Mouse (Mus musculus) stomach, embryonic 14.5 days (tissue): ENCODE results near the gene Smad3. TPM values are rescaled to one million over a fixed set of nuclear protein-coding genes. Genes with fewer than 3 reads are reported as not detected.

Source experiments
- ATAC-seq: fragments of 200-750 bp; cut with Nextera tagmentation; 2 replicates; pipeline ENCODE4 v1.8.0; 2017; ENCODE audit warnings: low read depth, moderate TSS enrichment; ENCODE audit not compliant: insufficient number of reproducible peaks, insufficient read depth, low FRiP score
- H3K27ac ChIP-seq: fragments of 300-500 bp; sonication (generic); 2 replicates; pipeline ENCODE4 v1.5.1; 2014; ENCODE audit warnings: mild to moderate bottlenecking, low read length, moderate library complexity, mixed read lengths
- H3K27me3 ChIP-seq: fragments of 300-500 bp; sonication (generic); 2 replicates; pipeline ENCODE4 v1.6.1; 2014; ENCODE audit warnings: low read length, control low read depth, mixed read lengths; ENCODE audit not compliant: control insufficient read depth, insufficient read depth
- H3K36me3 ChIP-seq: fragments of 300-500 bp; sonication (generic); 2 replicates; pipeline ENCODE4 v1.6.1; 2014; ENCODE audit warnings: mild to moderate bottlenecking, control low read depth, low read length, moderate library complexity, mixed read lengths; ENCODE audit not compliant: control insufficient read depth, insufficient read depth
- H3K4me1 ChIP-seq: fragments of 300-500 bp; sonication (generic); 2 replicates; pipeline ENCODE4 v1.6.1; 2014; ENCODE audit warnings: low read length, control low read depth, mixed read lengths; ENCODE audit not compliant: control insufficient read depth, insufficient read depth
- H3K4me2 ChIP-seq: fragments of 300-500 bp; sonication (generic); replicated peaks from 2 replicates; pipeline ENCODE4 v1.6.1; 2014; ENCODE audit warnings: low read depth, low read length, control low read depth
- H3K4me3 ChIP-seq: fragments of 300-500 bp; sonication (generic); 2 replicates; pipeline ENCODE4 v1.5.1; 2014; ENCODE audit warnings: low read depth, low read length, control low read depth
- H3K9ac ChIP-seq: fragments of 300-500 bp; sonication (generic); replicated peaks from 2 replicates; pipeline ENCODE4 v1.6.1; 2014; ENCODE audit warnings: low read depth, mild to moderate bottlenecking, control low read depth, low read length, moderate library complexity, mixed read lengths
- H3K9me3 ChIP-seq: fragments of 300-500 bp; sonication (generic); 2 replicates; pipeline ENCODE4 v1.6.1; 2016; ENCODE audit warnings: low read depth, low read length, control low read depth; ENCODE audit not compliant: control insufficient read depth
- WGBS: fragments of 180-500 bp; shearing (Covaris S2); extraction: QIAGEN DNeasy Blood & Tissue Kit; methylation state at CpG from one replicate; pipeline ENCODE4 v1.1.7; 2014; 5-methylcytosine and 5-hydroxymethylcytosine counted together
- polyA plus RNA-seq: library from polyadenylated mRNA; unstranded; fragments of >200 nt; fragmentation: Nextera tagmentation; extraction: Ambion mirVana; gene quantifications from 2 replicates; pipeline ENCODE4 v1.2.1, GENCODE M21; 2014

Smad3 gene
- polyA plus RNA-seq, 1 experiment from 2014 or later, result 17.3 TPM

DNA sequence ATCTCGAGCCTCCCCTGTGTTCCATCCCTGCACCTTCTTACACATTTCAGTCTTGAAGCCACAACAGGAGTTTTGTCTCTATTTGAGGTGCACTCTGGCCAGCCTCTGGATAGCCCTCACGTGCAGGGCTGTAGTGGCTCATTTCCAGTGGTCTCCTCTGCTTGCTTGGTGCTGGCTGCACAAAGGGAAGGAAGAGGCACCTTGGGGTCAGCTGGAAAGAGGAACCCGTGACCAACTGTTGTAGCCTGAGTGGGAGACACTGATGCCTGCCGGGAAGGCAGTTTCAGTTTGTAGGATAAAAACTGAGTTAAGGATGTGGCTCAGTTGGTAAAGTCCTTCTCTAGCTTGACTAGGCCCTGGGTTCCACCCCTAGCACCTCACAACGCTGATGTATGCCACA, 145.8 kb downstream of the Smad3 start:
- no peak overlapping the region for H3K9ac ChIP-seq
- no peak for ATAC-seq
- no peak overlapping the region; the same call in 1 of the 2 replicates for H3K27ac ChIP-seq
- H3K36me3 ChIP-seq, result no peaks in the 10 kb centered on the region
- H3K27me3 ChIP-seq, result no peaks in the 10 kb centered on the region
- peaks cover 13% of the 10 kb centered on the region for H3K4me1 ChIP-seq
- 74% methylated on average over 5 of the region's 5 CpGs for WGBS
- H3K4me3 ChIP-seq, result no peak overlapping the region
- H3K4me2 ChIP-seq, result no peak overlapping the region
- H3K9me3 ChIP-seq, result no peaks in the 10 kb centered on the region

- H3K4me1 ChIP-seq, result peaks cover 13% of the 10 kb centered on the region
- no peaks in the 10 kb centered on the region for H3K27me3 ChIP-seq
- WGBS, result 43% methylated on average over 13 of the region's 13 CpGs
- no peak for ATAC-seq
- H3K9me3 ChIP-seq, result no peaks in the 10 kb centered on the region
- no peak overlapping the region for H3K9ac ChIP-seq
- no peak overlapping the region for H3K4me3 ChIP-seq
- H3K4me2 ChIP-seq, result no peak overlapping the region
- peak overlapping the region; percentile 33; the same call in 1 of the 2 replicates for H3K27ac ChIP-seq
- no peaks in the 10 kb centered on the region for H3K36me3 ChIP-seq
Measured at GRCm38 (mm10) chr9:63610841-63611366, 146.9 kb downstream of the Smad3 start.

GRCm38 (mm10) chr9:63610231-63610630, 147.6 kb downstream of the Smad3 start:
- no peak for ATAC-seq
- H3K4me2 ChIP-seq, result no peak overlapping the region
- H3K9ac ChIP-seq, result no peak overlapping the region
- 91% methylated on average over 6 of the region's 6 CpGs for WGBS
- H3K27me3 ChIP-seq, result no peaks in the 10 kb centered on the region
- H3K4me1 ChIP-seq, result peaks cover 13% of the 10 kb centered on the region
- no peaks in the 10 kb centered on the region for H3K9me3 ChIP-seq
- H3K36me3 ChIP-seq, result no peaks in the 10 kb centered on the region
- no peak overlapping the region for H3K27ac ChIP-seq
- no peak overlapping the region for H3K4me3 ChIP-seq

GRCm38 (mm10) chr9:63609776-63610175, 148.0 kb downstream of the Smad3 start:
- no peak overlapping the region for H3K4me2 ChIP-seq
- no peak for ATAC-seq
- WGBS, result 95% methylated on average over 2 of the region's 2 CpGs
- H3K4me3 ChIP-seq, result no peak overlapping the region
- H3K4me1 ChIP-seq, result peaks cover 13% of the 10 kb centered on the region
- no peak overlapping the region for H3K27ac ChIP-seq
- no peaks in the 10 kb centered on the region for H3K9me3 ChIP-seq
- H3K9ac ChIP-seq, result no peak overlapping the region
- H3K36me3 ChIP-seq, result no peaks in the 10 kb centered on the region
- H3K27me3 ChIP-seq, result no peaks in the 10 kb centered on the region

GRCm38 (mm10) chr9:63609246-63609645, 148.5 kb downstream of the Smad3 start:
- Histone ChIP-seq H3K27me3 (no peaks in the 10 kb centered on the region), H3K4me2 (no peak overlapping the region), H3K9me3 (no peaks in the 10 kb centered on the region), H3K27ac (no peak overlapping the region), H3K36me3 (no peaks in the 10 kb centered on the region), H3K4me3 (no peak overlapping the region), H3K4me1 (peaks cover 14% of the 10 kb centered on the region), H3K9ac (no peak overlapping the region)
- ATAC-seq, result no peak
- WGBS, result 78% methylated on average over 8 of the region's 8 CpGs

- no peak overlapping the region for H3K27ac ChIP-seq
- no peak for ATAC-seq
- no peak overlapping the region for H3K9ac ChIP-seq
- H3K4me1 ChIP-seq, result peaks cover 13% of the 10 kb centered on the region
- no peaks in the 10 kb centered on the region for H3K36me3 ChIP-seq
- WGBS, result 87% methylated on average over 6 of the region's 6 CpGs
- H3K9me3 ChIP-seq, result no peaks in the 10 kb centered on the region
- no peak overlapping the region for H3K4me3 ChIP-seq
- no peaks in the 10 kb centered on the region for H3K27me3 ChIP-seq
- H3K4me2 ChIP-seq, result no peak overlapping the region
Measured at GRCm38 (mm10) chr9:63608006-63608405, 149.8 kb downstream of the Smad3 start.

DNA sequence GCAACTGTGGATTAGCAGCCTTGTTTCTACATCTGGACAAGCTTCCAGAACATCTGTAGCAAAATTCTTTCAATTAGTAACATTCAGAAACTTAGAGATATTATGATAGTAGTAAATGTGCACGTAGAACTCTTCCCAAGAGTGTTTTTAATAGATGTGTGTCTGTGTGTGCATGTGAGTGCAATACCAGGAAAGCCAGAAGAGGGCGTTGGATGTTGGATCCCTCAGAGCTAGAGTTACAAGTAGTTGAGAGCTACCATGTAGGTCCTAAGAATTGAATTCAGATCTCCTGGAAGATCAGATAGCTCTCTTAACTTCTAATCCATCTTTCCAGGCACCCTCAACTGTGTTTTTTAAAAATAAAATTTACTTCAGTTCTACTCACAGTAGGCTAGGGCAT, 151.2 kb downstream of the Smad3 start:
- no peak for ATAC-seq
- Histone ChIP-seq H3K9me3 (no peaks in the 10 kb centered on the region), H3K4me2 (no peak overlapping the region), H3K4me3 (no peak overlapping the region), H3K27ac (no peak overlapping the region), H3K4me1 (peaks cover 12% of the 10 kb centered on the region), H3K27me3 (no peaks in the 10 kb centered on the region), H3K9ac (no peak overlapping the region), H3K36me3 (no peaks in the 10 kb centered on the region)
- 74% methylated on average over 2 of the region's 2 CpGs for WGBS

DNA sequence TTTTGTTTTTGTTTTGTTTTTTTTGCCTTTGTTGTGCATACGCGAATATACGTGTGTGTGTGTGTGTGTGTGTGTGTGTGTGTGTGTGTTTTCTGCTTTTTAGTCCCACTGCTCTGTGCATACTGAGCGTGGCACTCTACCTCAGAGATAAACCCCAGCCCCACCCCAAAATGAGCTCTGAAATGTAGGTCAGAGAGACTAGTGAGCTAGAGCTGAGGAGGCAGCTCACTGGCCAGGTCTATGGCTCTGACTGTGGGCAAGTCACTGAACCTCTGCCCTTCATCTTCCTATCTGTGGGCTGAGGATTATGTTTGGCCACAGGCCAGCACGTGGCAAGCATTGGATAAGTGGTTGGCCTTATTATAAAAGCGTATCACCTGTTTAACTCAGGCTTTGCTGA, 153.9 kb downstream of the Smad3 start:
- no peaks in the 10 kb centered on the region for H3K9me3 ChIP-seq
- H3K27me3 ChIP-seq, result no peaks in the 10 kb centered on the region
- no peak for ATAC-seq
- H3K9ac ChIP-seq, result no peak overlapping the region
- WGBS, result 63% methylated on average over 6 of the region's 6 CpGs
- H3K36me3 ChIP-seq, result no peaks in the 10 kb centered on the region
- H3K4me3 ChIP-seq, result no peak overlapping the region
- no peak overlapping the region for H3K27ac ChIP-seq
- H3K4me2 ChIP-seq, result peak overlapping the region; percentile 54
- peaks cover 8% of the 10 kb centered on the region; the same call in 1 of the 2 replicates for H3K4me1 ChIP-seq
